Mouse (Mus musculus) intestine, embryonic 15.5 days (tissue): ENCODE results near the gene Got1. TPM values are rescaled to one million over a fixed set of nuclear protein-coding genes. Genes with fewer than 3 reads are reported as not detected.
"Not testable (repeated sequence)": the region's sequence is repeated elsewhere in the genome, so short reads cannot be mapped to it uniquely, and the experiment has no call there.

Experiments
- ATAC-seq: fragments of 200-750 bp; cut with Nextera tagmentation; 2 replicates; pipeline ENCODE4 v1.8.0; 2017; ENCODE audit warnings: moderate TSS enrichment, moderate library complexity
- H3K27ac ChIP-seq: fragments of 300-500 bp; sonication (generic); 2 replicates; pipeline ENCODE4 v1.5.1; 2015; ENCODE audit warnings: mild to moderate bottlenecking, inconsistent platforms
- H3K27me3 ChIP-seq: fragments of 300-500 bp; sonication (generic); replicated peaks from 2 replicates; pipeline ENCODE4 v1.6.1; 2015; ENCODE audit warnings: inconsistent platforms
- H3K36me3 ChIP-seq: fragments of 300-500 bp; sonication (generic); 2 replicates; pipeline ENCODE4 v1.6.1; 2015; ENCODE audit warnings: inconsistent platforms
- H3K4me1 ChIP-seq: fragments of 300-500 bp; sonication (generic); replicated peaks from 2 replicates; pipeline ENCODE4 v1.6.1; 2015; ENCODE audit warnings: inconsistent platforms
- H3K4me2 ChIP-seq: fragments of 300-500 bp; sonication (generic); replicated peaks from 2 replicates; pipeline ENCODE4 v1.6.1; 2015; ENCODE audit warnings: mild to moderate bottlenecking, inconsistent platforms
- H3K4me3 ChIP-seq: fragments of 300-500 bp; sonication (generic); replicated peaks from 2 replicates; pipeline ENCODE4 v1.5.1; 2015; ENCODE audit warnings: inconsistent platforms
- H3K9ac ChIP-seq: fragments of 300-500 bp; sonication (generic); 2 replicates; pipeline ENCODE4 v1.6.1; 2015; ENCODE audit warnings: inconsistent platforms
- H3K9me3 ChIP-seq: fragments of 300-500 bp; sonication (generic); 2 replicates; pipeline ENCODE4 v1.6.1; 2016; ENCODE audit warnings: inconsistent platforms
- WGBS: fragments of 180-500 bp; shearing (Covaris S2); methylation state at CpG from one replicate; pipeline ENCODE4 v1.1.7; 2015; 5-methylcytosine and 5-hydroxymethylcytosine counted together
- polyA plus RNA-seq: library from polyadenylated mRNA; unstranded; fragments of >200 nt; fragmentation: Nextera tagmentation; extraction: Ambion mirVana; gene quantifications from 2 replicates; pipeline ENCODE4 v1.2.1, GENCODE M21; 2015

Got1 gene
- polyA plus RNA-seq, 1 experiment from 2014 or later = 60.7 TPM

- no peak overlapping the region for H3K27ac ChIP-seq
- H3K4me1 ChIP-seq = 0 out of 2 replicates have a peak, but pooled peaks cover 5% of the 10 kb centered on the region
- H3K4me3 ChIP-seq = no peak overlapping the region
- H3K9me3 ChIP-seq = no peaks in the 10 kb centered on the region
- H3K4me2 ChIP-seq = no peak overlapping the region
- WGBS = 87% methylated on average over 7 of the region's 7 CpGs
- H3K9ac ChIP-seq = no peak overlapping the region
- no peaks in the 10 kb centered on the region for H3K27me3 ChIP-seq
- no peak for ATAC-seq
- H3K36me3 ChIP-seq = peaks cover 21% of the 10 kb centered on the region
Measured at GRCm38 (mm10) chr19:43498874-43499273, 25.5 kb downstream of the Got1 start.

GRCm38 (mm10) chr19:43497440-43497839, 27.0 kb downstream of the Got1 start:
- Histone ChIP-seq H3K4me2 (no peak overlapping the region), H3K4me3 (no peak overlapping the region), H3K27me3 (no peaks in the 10 kb centered on the region), H3K9me3 (no peaks in the 10 kb centered on the region), H3K4me1 (0 out of 2 replicates have a peak, but pooled peaks cover 5% of the 10 kb centered on the region), H3K27ac (no peak overlapping the region), H3K36me3 (peaks cover 20% of the 10 kb centered on the region), H3K9ac (no peak overlapping the region)
- WGBS = 86% methylated on average over 7 of the region's 7 CpGs
- no peak for ATAC-seq

GRCm38 (mm10) chr19:43495846-43496245, 28.6 kb downstream of the Got1 start:
- Histone ChIP-seq H3K4me1 (0 out of 2 replicates have a peak, but pooled peaks cover 5% of the 10 kb centered on the region), H3K4me3 (no peak overlapping the region), H3K27ac (no peak overlapping the region), H3K36me3 (peaks cover 12% of the 10 kb centered on the region), H3K9ac (no peak overlapping the region), H3K4me2 (no peak overlapping the region), H3K9me3 (no peaks in the 10 kb centered on the region), H3K27me3 (no peaks in the 10 kb centered on the region)
- WGBS = 17% methylated on average over 5 of the region's 5 CpGs
- ATAC-seq = 0 out of 2 replicates have a peak, but pooled peaks have one; percentile 8

- 14% methylated on average over 14 of the region's 14 CpGs for WGBS
Measured at GRCm38 (mm10) chr19:43494914-43495313, 29.5 kb downstream of the Got1 start.

GRCm38 (mm10) chr19:43493878-43494277, 30.5 kb downstream of the Got1 start:
- Histone ChIP-seq H3K9ac (no peak overlapping the region), H3K27ac (peak overlapping the region; percentile 6; the same call in 1 of the 2 replicates), H3K4me3 (no peak overlapping the region), H3K27me3 (no peaks in the 10 kb centered on the region), H3K4me1 (0 out of 2 replicates have a peak, but pooled peaks cover 5% of the 10 kb centered on the region), H3K9me3 (no peaks in the 10 kb centered on the region), H3K4me2 (peak overlapping the region; percentile 52; the same call in 1 of the 2 replicates), H3K36me3 (peaks cover 4% of the 10 kb centered on the region)
- WGBS = 71% methylated on average over 6 of the region's 6 CpGs
- peak; percentile 71 for ATAC-seq

More at GRCm38 (mm10) chr19:43494914-43495313, 29.5 kb downstream of the Got1 start:
- peaks cover 9% of the 10 kb centered on the region for H3K36me3 ChIP-seq
- no peak overlapping the region for H3K9ac ChIP-seq
- H3K4me1 ChIP-seq = 0 out of 2 replicates have a peak, but pooled peaks cover 5% of the 10 kb centered on the region
- H3K27ac ChIP-seq = no peak overlapping the region
- H3K4me3 ChIP-seq = 0 out of 2 replicates have a peak overlapping the region, but pooled peaks have one; percentile 2
- H3K9me3 ChIP-seq = no peaks in the 10 kb centered on the region
- H3K4me2 ChIP-seq = peak overlapping the region; percentile 52
- no peaks in the 10 kb centered on the region for H3K27me3 ChIP-seq
- ATAC-seq = peak; percentile 3; the same call in 1 of the 2 replicates

- not testable (repeated sequence) for H3K9ac ChIP-seq, H3K4me2 ChIP-seq, H3K4me3 ChIP-seq, H3K27me3 ChIP-seq, H3K4me1 ChIP-seq, H3K36me3 ChIP-seq, H3K9me3 ChIP-seq
- WGBS = 68% methylated on average over 1 of the region's 1 CpGs
- peak; percentile 11; the same call in 1 of the 2 replicates for ATAC-seq
- H3K27ac ChIP-seq = peak overlapping the region; percentile 6; the same call in 1 of the 2 replicates
Measured at GRCm38 (mm10) chr19:43493316-43493715, 31.1 kb downstream of the Got1 start.

GRCm38 (mm10) chr19:43487429-43487828, 37.0 kb downstream of the Got1 start:
- no peak for ATAC-seq
- no peak overlapping the region for H3K4me2 ChIP-seq
- H3K4me1 ChIP-seq = no peaks in the 10 kb centered on the region
- H3K9ac ChIP-seq = no peak overlapping the region
- 34% methylated on average over 3 of the region's 3 CpGs for WGBS
- no peaks in the 10 kb centered on the region for H3K27me3 ChIP-seq
- no peaks in the 10 kb centered on the region for H3K9me3 ChIP-seq
- H3K4me3 ChIP-seq = no peak overlapping the region
- H3K36me3 ChIP-seq = no peaks in the 10 kb centered on the region
- H3K27ac ChIP-seq = no peak overlapping the region

GRCm38 (mm10) chr19:43480512-43480911, 43.9 kb downstream of the Got1 start:
- Histone ChIP-seq H3K36me3 (no peaks in the 10 kb centered on the region), H3K4me3 (no peak overlapping the region), H3K27me3 (no peaks in the 10 kb centered on the region), H3K4me2 (no peak overlapping the region), H3K9me3 (no peaks in the 10 kb centered on the region), H3K4me1 (no peaks in the 10 kb centered on the region), H3K9ac (no peak overlapping the region), H3K27ac (no peak overlapping the region)
- 69% methylated on average over 9 of the region's 9 CpGs for WGBS
- ATAC-seq = no peak

GRCm38 (mm10) chr19:43479431-43479830, 45.0 kb downstream of the Got1 start:
- 75% methylated on average over 5 of the region's 5 CpGs for WGBS
- Histone ChIP-seq H3K36me3 (no peaks in the 10 kb centered on the region), H3K4me1 (no peaks in the 10 kb centered on the region), H3K27ac (no peak overlapping the region), H3K9ac (no peak overlapping the region), H3K27me3 (no peaks in the 10 kb centered on the region), H3K4me3 (no peak overlapping the region), H3K9me3 (no peaks in the 10 kb centered on the region), H3K4me2 (no peak overlapping the region)
- no peak for ATAC-seq

GRCm38 (mm10) chr19:43478891-43479290, 45.5 kb downstream of the Got1 start:
- Histone ChIP-seq H3K4me1 (no peaks in the 10 kb centered on the region), H3K4me2 (no peak overlapping the region), H3K4me3 (no peak overlapping the region), H3K9ac (no peak overlapping the region), H3K36me3 (no peaks in the 10 kb centered on the region), H3K27ac (no peak overlapping the region), H3K27me3 (no peaks in the 10 kb centered on the region), H3K9me3 (no peaks in the 10 kb centered on the region)
- 19% methylated on average over 5 of the region's 5 CpGs for WGBS
- no peak for ATAC-seq

GRCm38 (mm10) chr19:43477436-43477835, 47.0 kb downstream of the Got1 start:
- WGBS = 86% methylated on average over 5 of the region's 5 CpGs
- no peaks in the 10 kb centered on the region for H3K27me3 ChIP-seq
- no peaks in the 10 kb centered on the region for H3K9me3 ChIP-seq
- no peak overlapping the region for H3K9ac ChIP-seq
- no peak overlapping the region for H3K4me3 ChIP-seq
- no peaks in the 10 kb centered on the region for H3K4me1 ChIP-seq
- H3K27ac ChIP-seq = no peak overlapping the region
- no peak overlapping the region for H3K4me2 ChIP-seq
- H3K36me3 ChIP-seq = no peaks in the 10 kb centered on the region
- no peak for ATAC-seq

GRCm38 (mm10) chr19:43476063-43476462, 48.3 kb downstream of the Got1 start:
- no peaks in the 10 kb centered on the region for H3K27me3 ChIP-seq
- H3K4me1 ChIP-seq = no peaks in the 10 kb centered on the region
- H3K9ac ChIP-seq = no peak overlapping the region
- no peak overlapping the region for H3K4me2 ChIP-seq
- no peaks in the 10 kb centered on the region for H3K9me3 ChIP-seq
- no peak overlapping the region for H3K27ac ChIP-seq
- no peaks in the 10 kb centered on the region for H3K36me3 ChIP-seq
- no peak for ATAC-seq
- H3K4me3 ChIP-seq = no peak overlapping the region
- WGBS = 64% methylated on average over 7 of the region's 7 CpGs

GRCm38 (mm10) chr19:43475642-43476041, 48.8 kb downstream of the Got1 start:
- no peaks in the 10 kb centered on the region for H3K36me3 ChIP-seq

More at GRCm38 (mm10) chr19:43475642-43476041, 48.8 kb downstream of the Got1 start:
- Histone ChIP-seq H3K27ac (no peak overlapping the region), H3K4me3 (no peak overlapping the region), H3K4me1 (no peaks in the 10 kb centered on the region), H3K27me3 (no peaks in the 10 kb centered on the region), H3K4me2 (no peak overlapping the region), H3K9ac (no peak overlapping the region; the same call in 1 of the 2 replicates), H3K9me3 (no peaks in the 10 kb centered on the region)
- ATAC-seq = no peak
- WGBS = 36% methylated on average over 2 of the region's 2 CpGs
